Mouse (Mus musculus): ENCODE results near the gene Gm5136. TPM values are rescaled to one million over a fixed set of nuclear protein-coding genes. Genes with fewer than 3 reads are reported as not detected.
A peak's percentile ranks its signal among the peaks of the same experiment; 100 is the strongest.

Gene Gm5136
- 0.21 and 0.31 TPM in 2 replicates for total RNA-seq (2012; rRNA removed)

GRCm38 (mm10) chr10:108699946-108700345, at the start of gene Gm5136:
TSS of gene Gm5136 (minus strand) at chr10:108700160.
- no peaks in the 10 kb centered on the region for H3K9me3 ChIP-seq (ENCODE audit: control insufficient read depth, insufficient read depth, low read depth, low read length)
- H3K36me3 ChIP-seq (ENCODE audit: control insufficient read depth, insufficient read depth, low read length, poor library complexity, severe bottlenecking): no peaks in the 10 kb centered on the region
- no peaks in the 10 kb centered on the region for H3K4me1 ChIP-seq (ENCODE audit: control insufficient read depth in 2 of 2, insufficient read depth in 2 of 2, low read length in 2 of 2, poor library complexity in 1 of 2)
- peak within 1 kb of the TSS; percentile 4 to 49; a peak in 3 of 4 replicates for H3K4me3 ChIP-seq (ENCODE audit: insufficient read depth in 1 of 2, low read depth in 1 of 2, low read length in 2 of 2, poor library complexity in 1 of 2, severe bottlenecking in 1 of 2)
- H3K27ac ChIP-seq (ENCODE audit: insufficient read depth, low read depth, low read length, poor library complexity, severe bottlenecking): no peak within 1 kb of the TSS
- in situ Hi-C loops (cut with MboI; ENCODE audit: low sequenced_read_pairs in 2 of 2, unreplicated experiment in 2 of 2): no loop called here
- DNase-seq (ENCODE audit: low read depth, low spot score): no peak
- TF ChIP-seq HCFC1 (IDR thresholded peaks at IDR 0.05; ENCODE audit: borderline replicate concordance, insufficient read depth, low read length) (no peak), CHD2 (IDR thresholded peaks at IDR 0.05; ENCODE audit: low read depth, low read length) (no peak), ZC3H11A (IDR thresholded peaks at IDR 0.05; ENCODE audit: borderline replicate concordance, low read depth, low read length) (no peak), MAFK (IDR thresholded peaks at IDR 0.05; ENCODE audit: insufficient read depth, low read depth, low read length) (no peak), ZNF384 (IDR thresholded peaks at IDR 0.05; ENCODE audit: low read depth, low read length) (no peak)
- no peak within 1 kb of the TSS for H3K9ac ChIP-seq (ENCODE audit: insufficient read depth, low read depth, low read length, poor library complexity, severe bottlenecking)

GRCm38 (mm10) chr10:108743759-108744158, 43.8 kb upstream of the Gm5136 start:
- Histone ChIP-seq H3K36me3 (ENCODE audit: control insufficient read depth, insufficient read depth, low read length, poor library complexity, severe bottlenecking) (no peaks in the 10 kb centered on the region), H3K9me3 (ENCODE audit: control insufficient read depth, insufficient read depth, low read depth, low read length) (no peaks in the 10 kb centered on the region), H3K27ac (ENCODE audit: insufficient read depth, low read depth, low read length, poor library complexity, severe bottlenecking) (no peak overlapping the region), H3K9ac (ENCODE audit: insufficient read depth, low read depth, low read length, poor library complexity, severe bottlenecking) (no peak overlapping the region), H3K4me3 (ENCODE audit: insufficient read depth in 1 of 2, low read depth in 1 of 2, low read length in 2 of 2, poor library complexity in 1 of 2, severe bottlenecking in 1 of 2) (no peak overlapping the region), H3K4me1 (ENCODE audit: control insufficient read depth in 2 of 2, insufficient read depth in 2 of 2, low read length in 2 of 2, poor library complexity in 1 of 2) (no peaks in the 10 kb centered on the region)
- no peak for DNase-seq (ENCODE audit: low read depth, low spot score)
- in situ Hi-C loops (cut with MboI; ENCODE audit: low sequenced_read_pairs in 2 of 2, unreplicated experiment in 2 of 2): loop anchor here in 1 of 2 experiments (25.0 kb wide), 1 partner anchor 1119 kb away; no protein-coding TSS in a partner anchor
- no peak for TF ChIP-seq MAFK (IDR thresholded peaks at IDR 0.05; ENCODE audit: insufficient read depth, low read depth, low read length)
- no peak for TF ChIP-seq HCFC1 (IDR thresholded peaks at IDR 0.05; ENCODE audit: borderline replicate concordance, insufficient read depth, low read length)
- TF ChIP-seq ZC3H11A (IDR thresholded peaks at IDR 0.05; ENCODE audit: borderline replicate concordance, low read depth, low read length): no peak
- TF ChIP-seq CHD2 (IDR thresholded peaks at IDR 0.05; ENCODE audit: low read depth, low read length): no peak
- no peak for TF ChIP-seq ZNF384 (IDR thresholded peaks at IDR 0.05; ENCODE audit: low read depth, low read length)

GRCm38 (mm10) chr10:108733982-108734381, 34.0 kb upstream of the Gm5136 start:
- Histone ChIP-seq H3K4me1 (ENCODE audit: control insufficient read depth in 2 of 2, insufficient read depth in 2 of 2, low read length in 2 of 2, poor library complexity in 1 of 2) (no peaks in the 10 kb centered on the region), H3K9me3 (ENCODE audit: control insufficient read depth, insufficient read depth, low read depth, low read length) (no peaks in the 10 kb centered on the region), H3K9ac (ENCODE audit: insufficient read depth, low read depth, low read length, poor library complexity, severe bottlenecking) (no peak overlapping the region), H3K4me3 (ENCODE audit: insufficient read depth in 1 of 2, low read depth in 1 of 2, low read length in 2 of 2, poor library complexity in 1 of 2, severe bottlenecking in 1 of 2) (no peak overlapping the region), H3K36me3 (ENCODE audit: control insufficient read depth, insufficient read depth, low read length, poor library complexity, severe bottlenecking) (no peaks in the 10 kb centered on the region), H3K27ac (ENCODE audit: insufficient read depth, low read depth, low read length, poor library complexity, severe bottlenecking) (no peak overlapping the region)
- DNase-seq (ENCODE audit: low read depth, low spot score): peak; percentile 16
- TF ChIP-seq ZNF384 (IDR thresholded peaks at IDR 0.05; ENCODE audit: low read depth, low read length) (no peak), ZC3H11A (IDR thresholded peaks at IDR 0.05; ENCODE audit: borderline replicate concordance, low read depth, low read length) (peak; percentile 61; the same call in 1 of the 2 replicates)
- in situ Hi-C loops (cut with MboI; ENCODE audit: low sequenced_read_pairs in 2 of 2, unreplicated experiment in 2 of 2): loop anchor here in 1 of 2 experiments (25.0 kb wide), 1 partner anchor 1128 kb away; no protein-coding TSS in a partner anchor

GRCm38 (mm10) chr10:108728961-108729360, 29.0 kb upstream of the Gm5136 start:
- no peaks in the 10 kb centered on the region for H3K9me3 ChIP-seq (ENCODE audit: control insufficient read depth, insufficient read depth, low read depth, low read length)
- no peak overlapping the region for H3K9ac ChIP-seq (ENCODE audit: insufficient read depth, low read depth, low read length, poor library complexity, severe bottlenecking)
- no peak for TF ChIP-seq ZC3H11A (IDR thresholded peaks at IDR 0.05; ENCODE audit: borderline replicate concordance, low read depth, low read length)
- no peak for TF ChIP-seq MAFK (IDR thresholded peaks at IDR 0.05; ENCODE audit: insufficient read depth, low read depth, low read length)
- TF ChIP-seq HCFC1 (IDR thresholded peaks at IDR 0.05; ENCODE audit: borderline replicate concordance, insufficient read depth, low read length): no peak
- no peak for TF ChIP-seq ZNF384 (IDR thresholded peaks at IDR 0.05; ENCODE audit: low read depth, low read length)
- no peak for TF ChIP-seq CHD2 (IDR thresholded peaks at IDR 0.05; ENCODE audit: low read depth, low read length)
- in situ Hi-C loops (cut with MboI; ENCODE audit: low sequenced_read_pairs in 2 of 2, unreplicated experiment in 2 of 2): loop anchor here in 1 of 2 experiments (25.0 kb wide), 1 partner anchor 1133 kb away; no protein-coding TSS in a partner anchor
- H3K36me3 ChIP-seq (ENCODE audit: control insufficient read depth, insufficient read depth, low read length, poor library complexity, severe bottlenecking): no peaks in the 10 kb centered on the region
- H3K4me3 ChIP-seq (ENCODE audit: insufficient read depth in 1 of 2, low read depth in 1 of 2, low read length in 2 of 2, poor library complexity in 1 of 2, severe bottlenecking in 1 of 2): no peak overlapping the region
- H3K27ac ChIP-seq (ENCODE audit: insufficient read depth, low read depth, low read length, poor library complexity, severe bottlenecking): no peak overlapping the region
- no peak for DNase-seq (ENCODE audit: low read depth, low spot score)
- H3K4me1 ChIP-seq (ENCODE audit: control insufficient read depth in 2 of 2, insufficient read depth in 2 of 2, low read length in 2 of 2, poor library complexity in 1 of 2): no peaks in the 10 kb centered on the region

GRCm38 (mm10) chr10:108726391-108726790, 26.4 kb upstream of the Gm5136 start:
- TF ChIP-seq HCFC1 (IDR thresholded peaks at IDR 0.05; ENCODE audit: borderline replicate concordance, insufficient read depth, low read length): no peak
- no peak for TF ChIP-seq MAFK (IDR thresholded peaks at IDR 0.05; ENCODE audit: insufficient read depth, low read depth, low read length)
- TF ChIP-seq ZC3H11A (IDR thresholded peaks at IDR 0.05; ENCODE audit: borderline replicate concordance, low read depth, low read length): no peak
- TF ChIP-seq ZNF384 (IDR thresholded peaks at IDR 0.05; ENCODE audit: low read depth, low read length): no peak
- TF ChIP-seq CHD2 (IDR thresholded peaks at IDR 0.05; ENCODE audit: low read depth, low read length): no peak
- DNase-seq (ENCODE audit: low read depth, low spot score): no peak
- Histone ChIP-seq H3K9me3 (ENCODE audit: control insufficient read depth, insufficient read depth, low read depth, low read length) (no peaks in the 10 kb centered on the region), H3K27ac (ENCODE audit: insufficient read depth, low read depth, low read length, poor library complexity, severe bottlenecking) (no peak overlapping the region), H3K9ac (ENCODE audit: insufficient read depth, low read depth, low read length, poor library complexity, severe bottlenecking) (no peak overlapping the region), H3K4me1 (ENCODE audit: control insufficient read depth in 2 of 2, insufficient read depth in 2 of 2, low read length in 2 of 2, poor library complexity in 1 of 2) (no peaks in the 10 kb centered on the region), H3K36me3 (ENCODE audit: control insufficient read depth, insufficient read depth, low read length, poor library complexity, severe bottlenecking) (no peaks in the 10 kb centered on the region), H3K4me3 (ENCODE audit: insufficient read depth in 1 of 2, low read depth in 1 of 2, low read length in 2 of 2, poor library complexity in 1 of 2, severe bottlenecking in 1 of 2) (no peak overlapping the region)
- in situ Hi-C loops (cut with MboI; ENCODE audit: low sequenced_read_pairs in 2 of 2, unreplicated experiment in 2 of 2): loop anchor here in 1 of 2 experiments (25.0 kb wide), 1 partner anchor 1136 kb away; no protein-coding TSS in a partner anchor
